Mouse (Mus musculus) embryonic fibroblast, embryonic 13.5 days (primary cell): Measurements from ENCODE around the gene Wasf3. TPM values are rescaled to one million over a fixed set of nuclear protein-coding genes. Genes with fewer than 3 reads are reported as not detected.
A peak's percentile ranks its signal among the peaks of the same experiment; 100 is the strongest.
"Not testable (repeated sequence)": the region's sequence is repeated elsewhere in the genome, so short reads cannot be mapped to it uniquely, and the experiment has no call there.

ENCODE experiments used
- H3K27ac ChIP-seq: 2 replicates; pipeline ENCODE4 v1.5.1; 2012; ENCODE audit warnings: low read length, control low read depth, inconsistent platforms; ENCODE audit not compliant: insufficient read depth
- H3K4me1 ChIP-seq: 2 replicates; pipeline ENCODE4 v1.6.1; 2011; ENCODE audit warnings: low read length; ENCODE audit not compliant: control insufficient read depth, insufficient read depth
- H3K4me3 ChIP-seq: 2 replicates; pipeline ENCODE4 v1.5.1; 2011; ENCODE audit warnings: mild to moderate bottlenecking, control low read depth, low read length; ENCODE audit not compliant: insufficient read depth
- CTCF ChIP-seq: IDR thresholded peaks from 2 replicates; pipeline ENCODE4 v1.5.1; 2011; ENCODE audit warnings: mild to moderate bottlenecking, control low read depth, low read length, moderate library complexity, borderline replicate concordance; ENCODE audit not compliant: insufficient read depth
- POLR2A ChIP-seq: IDR thresholded peaks from 2 replicates; pipeline ENCODE4 v1.6.1; 2011; ENCODE audit warnings: low read depth, mild to moderate bottlenecking, control low read depth, low read length, moderate library complexity
- polyA plus RNA-seq: library from polyadenylated mRNA; stranded (reverse); fragments of >200 nt; gene quantifications from 2 replicates; pipeline ENCODE4 v1.2.4, GENCODE M21; 2011; ENCODE audit warnings: low read depth; ENCODE audit not compliant: missing spikeins, insufficient read length

Wasf3 gene
- polyA plus RNA-seq, 1 experiment: 10.6 TPM

GRCm38 (mm10) chr5:146368971-146369370 lies 15.8 kb upstream of the Wasf3 start:
- Histone ChIP-seq H3K27ac (no peak overlapping the region), H3K4me1 (no peaks in the 10 kb centered on the region)
- TF ChIP-seq CTCF: no peak
- TF ChIP-seq POLR2A: no peak

GRCm38 (mm10) chr5:146370794-146371193 lies 14.0 kb upstream of the Wasf3 start:
- Histone ChIP-seq H3K4me3 (no peak overlapping the region), H3K4me1 (no peaks in the 10 kb centered on the region), H3K27ac (no peak overlapping the region)
- TF ChIP-seq CTCF (no peak), POLR2A (no peak)

More at GRCm38 (mm10) chr5:146368971-146369370, 15.8 kb upstream of the Wasf3 start:
- H3K4me3 ChIP-seq: no peak overlapping the region

- no peaks in the 10 kb centered on the region for H3K4me1 ChIP-seq
- no peak overlapping the region for H3K4me3 ChIP-seq
- TF ChIP-seq POLR2A: no peak
- no peak for TF ChIP-seq CTCF
- no peak overlapping the region for H3K27ac ChIP-seq
These were observed 11.5 kb upstream of the Wasf3 start for GRCm38 (mm10) chr5:146373238-146373637.

GRCm38 (mm10) chr5:146376601-146377000 lies 8.2 kb upstream of the Wasf3 start:
- no peak overlapping the region for H3K27ac ChIP-seq
- no peaks in the 10 kb centered on the region for H3K4me1 ChIP-seq
- H3K4me3 ChIP-seq: no peak overlapping the region
- no peak for TF ChIP-seq CTCF
- TF ChIP-seq POLR2A: no peak

- Histone ChIP-seq H3K27ac (no peak overlapping the region), H3K4me1 (no peaks in the 10 kb centered on the region), H3K4me3 (no peak overlapping the region)
- TF ChIP-seq POLR2A (no peak), CTCF (no peak)
These were observed 4.7 kb upstream of the Wasf3 start for GRCm38 (mm10) chr5:146380041-146380440.

- TF ChIP-seq POLR2A (no peak), CTCF (peak; percentile 17; the same call in 1 of the 2 replicates)
- Histone ChIP-seq H3K4me3 (no peak overlapping the region), H3K4me1 (peaks cover 2% of the 10 kb centered on the region; the same call in 1 of the 2 replicates), H3K27ac (no peak overlapping the region)
These were observed 2.5 kb upstream of the Wasf3 start for GRCm38 (mm10) chr5:146382268-146382667.

- Histone ChIP-seq H3K4me1 (peaks cover 2% of the 10 kb centered on the region; the same call in 1 of the 2 replicates), H3K27ac (no peak overlapping the region), H3K4me3 (no peak overlapping the region)
- TF ChIP-seq CTCF: no peak
- TF ChIP-seq POLR2A: no peak
These were observed 1.4 kb upstream of the Wasf3 start for GRCm38 (mm10) chr5:146383401-146383800.

- TF ChIP-seq CTCF (no peak), POLR2A (no peak)
- Histone ChIP-seq H3K4me1 (peaks cover 2% of the 10 kb centered on the region; the same call in 1 of the 2 replicates), H3K4me3 (peak overlapping the region; percentile 90), H3K27ac (no peak overlapping the region)
These were observed 1.2 kb downstream of the Wasf3 start for GRCm38 (mm10) chr5:146385989-146386388.

- no peak for TF ChIP-seq POLR2A
- no peak for TF ChIP-seq CTCF
- no peak overlapping the region for H3K27ac ChIP-seq
- no peak overlapping the region for H3K4me3 ChIP-seq
- H3K4me1 ChIP-seq: peaks cover 2% of the 10 kb centered on the region; the same call in 1 of the 2 replicates
These were observed 2.1 kb downstream of the Wasf3 start for GRCm38 (mm10) chr5:146386906-146387305.

- no peak for TF ChIP-seq CTCF
- no peak for TF ChIP-seq POLR2A
- H3K4me1 ChIP-seq: no peaks in the 10 kb centered on the region
- H3K4me3 ChIP-seq: no peak overlapping the region
- no peak overlapping the region for H3K27ac ChIP-seq
These were observed 9.8 kb downstream of the Wasf3 start for GRCm38 (mm10) chr5:146394563-146394962.

GRCm38 (mm10) chr5:146397253-146397652 lies 12.5 kb downstream of the Wasf3 start:
- TF ChIP-seq CTCF: no peak
- TF ChIP-seq POLR2A: no peak
- H3K4me3 ChIP-seq: no peak overlapping the region
- H3K27ac ChIP-seq: no peak overlapping the region
- no peaks in the 10 kb centered on the region for H3K4me1 ChIP-seq

- H3K27ac ChIP-seq: no peak overlapping the region
- TF ChIP-seq CTCF (no peak), POLR2A (no peak)
- no peaks in the 10 kb centered on the region for H3K4me1 ChIP-seq
- H3K4me3 ChIP-seq: no peak overlapping the region
These were observed 13.8 kb downstream of the Wasf3 start for GRCm38 (mm10) chr5:146398386-146399115.

GRCm38 (mm10) chr5:146401012-146401411 lies 16.2 kb downstream of the Wasf3 start:
- not testable (repeated sequence) for H3K4me1 ChIP-seq, H3K27ac ChIP-seq, H3K4me3 ChIP-seq
